Mouse (Mus musculus) E14TG2a.4 (cell line): ENCODE measurements around the gene Sertad3.

Source experiments
- CTCF ChIP-seq: conservative IDR thresholded peaks from 2 replicates; pipeline ENCODE4 v1.5.1; 2014; ENCODE audit warnings: low read length
- NANOG ChIP-seq: IDR thresholded peaks from 2 replicates; pipeline ENCODE4 v1.6.1; 2014; ENCODE audit warnings: borderline replicate concordance, low read length, mixed read lengths
- POU5F1 ChIP-seq: IDR thresholded peaks from 2 replicates; pipeline ENCODE4 v1.6.1; 2014; ENCODE audit warnings: low read length, borderline replicate concordance

DNA sequence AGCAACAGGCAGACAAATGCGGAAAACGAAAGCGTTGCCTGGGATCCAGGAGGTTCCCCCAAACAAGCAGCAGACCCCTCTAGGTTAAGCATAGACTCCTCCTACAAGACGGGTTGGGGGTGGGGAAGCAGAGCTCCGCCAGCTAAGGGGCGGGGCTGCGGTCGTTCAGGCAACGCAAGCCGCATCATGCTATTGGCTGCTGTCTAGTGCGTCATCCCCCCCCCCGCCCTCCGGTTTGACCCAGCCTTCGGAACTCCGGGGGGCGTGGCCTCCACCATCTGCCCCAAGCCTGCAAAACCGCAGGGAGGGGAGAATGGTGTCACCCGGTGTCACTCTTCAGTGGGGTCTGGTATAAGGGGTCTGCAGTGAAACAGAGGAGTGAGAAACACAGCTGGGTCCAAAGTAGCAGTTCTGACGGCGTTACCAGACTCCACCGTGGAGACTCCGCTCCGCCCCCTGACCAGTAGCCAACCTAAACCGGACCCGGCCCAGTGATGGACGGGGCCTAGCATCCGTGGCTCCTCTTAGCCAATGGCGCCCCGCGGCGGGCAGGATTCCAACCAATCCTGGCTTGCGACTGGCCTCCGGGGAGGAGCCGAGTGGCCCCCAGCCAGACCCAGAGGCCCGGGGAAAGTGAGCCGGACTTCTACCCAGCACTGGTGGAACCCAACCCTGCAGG is at the start of gene Sertad3:
- TF ChIP-seq CTCF (no peak), NANOG (no peak), POU5F1 (no peak)
